In genomic region chr5:43669118-43669645, GRCm38 (mm10) we compare ENCODE assay signal across 23 mouse cellular contexts. TPM values are rescaled to one million over a fixed set of nuclear protein-coding genes. Genes with fewer than 3 reads are reported as not detected.
A peak's percentile ranks its signal among the peaks of the same experiment; 100 is the strongest.
DNase-seq lines count a peak whose midpoint lies in the region; ATAC-seq and TF ChIP-seq lines count a peak whose summit lies in the region.
"Had no signal": no experiment of that assay in that cellular context is flagged by ENCODE, and none has a peak within 500 bp of the region (broad histone marks: within the 10 kb centered on the region; RNA-seq: fewer than 3 reads in every experiment).

No protein-coding gene starts in this region.

- no peak overlapping the region for H3K4me3 ChIP-seq in kidney, adult 2 months (ENCODE audit: insufficient read depth, low read depth, low read length)
- no peak overlapping the region for H3K4me3 ChIP-seq in kidney, embryonic 14.5 days (ENCODE audit: low read length)
- no peak overlapping the region for H3K4me3 ChIP-seq in lung, adult 2 months (replicated peaks; ENCODE audit: extremely low read depth, low read depth, low read length)
- H3K4me3 ChIP-seq: embryonic facial prominence, embryonic 12.5 days; heart, adult 2 months; layer of hippocampus, adult 2 months; limb, embryonic 10.5 days; liver, embryonic 15.5 days; neural tube, embryonic 12.5 days had no signal

- H3K9me3 ChIP-seq in kidney, embryonic 14.5 days (ENCODE audit: control insufficient read depth, low read length): no peaks in the 10 kb centered on the region
- H3K9me3 ChIP-seq: embryonic facial prominence, embryonic 12.5 days; limb, embryonic 10.5 days; liver, embryonic 15.5 days; neural tube, embryonic 12.5 days had no signal

- no peak for ATAC-seq in kidney, embryonic 14.5 days (ENCODE audit: low FRiP score, low TSS enrichment)
- ATAC-seq: forebrain, postnatal 0 days; intestine, postnatal 0 days had no signal

- TF ChIP-seq POLR2A in kidney, adult 2 months (IDR thresholded peaks at IDR 0.05; ENCODE audit: low read depth, low read length): no peak
- no peak for TF ChIP-seq POLR2A in lung, adult 2 months (IDR thresholded peaks at IDR 0.05; ENCODE audit: borderline replicate concordance, extremely low read depth, low read depth, low read length)

- 70% methylated on average over 8 of the region's 8 CpGs for WGBS in kidney, adult 2 months
- 77% methylated on average over 8 of the region's 8 CpGs for WGBS in kidney, embryonic 14.5 days
- 50% methylated on average over 8 of the region's 8 CpGs for WGBS in lung, adult 2 months

- H3K27me3 ChIP-seq in kidney, adult 2 months (replicated peaks; ENCODE audit: control insufficient read depth, insufficient read depth, low read length): no peaks in the 10 kb centered on the region
- H3K27me3 ChIP-seq in kidney, embryonic 14.5 days (ENCODE audit: control insufficient read depth, insufficient read depth, low read length): no peaks in the 10 kb centered on the region
- H3K27me3 ChIP-seq: embryonic facial prominence, embryonic 12.5 days; liver, embryonic 15.5 days; neural tube, embryonic 12.5 days had no signal

- no peak for TF ChIP-seq CTCF in kidney, adult 2 months (conservative IDR thresholded peaks at IDR 0.05; ENCODE audit: insufficient read depth, insufficient read length, low read depth, low read length)
- no peak for TF ChIP-seq CTCF in lung, adult 2 months (IDR thresholded peaks at IDR 0.05; ENCODE audit: insufficient read depth, low read length)

- H3K27ac ChIP-seq in kidney, adult 2 months (ENCODE audit: insufficient read depth, low read depth, low read length): no peak overlapping the region
- no peak overlapping the region for H3K27ac ChIP-seq in kidney, embryonic 14.5 days (ENCODE audit: low read depth, low read length)
- H3K27ac ChIP-seq: embryonic facial prominence, embryonic 12.5 days; heart, adult 2 months; layer of hippocampus, adult 2 months; limb, embryonic 10.5 days; liver, embryonic 15.5 days; neural tube, embryonic 12.5 days had no signal

- no peak overlapping the region for H3K4me2 ChIP-seq in kidney, embryonic 14.5 days (replicated peaks; ENCODE audit: low read depth, low read length)
- H3K4me2 ChIP-seq: embryonic facial prominence, embryonic 12.5 days; liver, embryonic 15.5 days; neural tube, embryonic 12.5 days had no signal

- DNase-seq in adrenal gland, adult 8-10 months: peak; percentile 23
- DNase-seq in adrenal gland, postnatal 25 days: no peak
- peak; percentile 65 for DNase-seq in kidney, adult 2 months
- DNase-seq in kidney, postnatal 10 days: peak; percentile 41
- no peak for DNase-seq in embryo, embryonic 9.5 days (ENCODE audit: extremely low spot score)
- DNase-seq in lung, adult 2 months: no peak
- DNase-seq: cerebellum, adult 11-12 months; cerebellum, postnatal 10 days; forebrain, postnatal 0 days; gastrocnemius, postnatal 25 days; heart, adult 2 months; liver; lung, postnatal 4 days; midbrain, embryonic 14.5 days; retina, postnatal 1 day; right cerebral cortex, postnatal 25 days had no signal

- H3K36me3 ChIP-seq in kidney, adult 2 months (ENCODE audit: control insufficient read depth, insufficient read depth, low read length): no peaks in the 10 kb centered on the region
- H3K36me3 ChIP-seq in kidney, embryonic 14.5 days (ENCODE audit: control insufficient read depth, insufficient read depth, low read length): 0 out of 2 replicates have a peak, but pooled peaks cover 2% of the 10 kb centered on the region
- H3K36me3 ChIP-seq: embryonic facial prominence, embryonic 12.5 days; liver, embryonic 15.5 days had no signal

- peaks cover 3% of the 10 kb centered on the region; the same call in 1 of the 2 replicates for H3K4me1 ChIP-seq in kidney, adult 2 months (ENCODE audit: control insufficient read depth, insufficient read depth, low read length)
- peaks cover 8% of the 10 kb centered on the region for H3K4me1 ChIP-seq in kidney, embryonic 14.5 days (ENCODE audit: control insufficient read depth, insufficient read depth, low read length)
- no peaks in the 10 kb centered on the region for H3K4me1 ChIP-seq in lung, adult 2 months (ENCODE audit: control insufficient read depth, insufficient read depth, low read length)
- H3K4me1 ChIP-seq: liver, embryonic 15.5 days had no signal

- no peak overlapping the region for H3K9ac ChIP-seq in kidney, embryonic 14.5 days (ENCODE audit: low read depth, low read length)
- H3K9ac ChIP-seq: embryonic facial prominence, embryonic 12.5 days; forebrain, postnatal 0 days; liver, embryonic 15.5 days; neural tube, embryonic 12.5 days had no signal

RNA-seq across cellular contexts. Expression of gene Cc2d2a, which starts 7.0 kb away (rescaled TPM):
- total RNA-seq in adrenal gland, adult 8-10 months (2022): 10 to 100 TPM; 14.3 to 31.6 (median 23.8) TPM
- total RNA-seq in adrenal gland, postnatal 25 days (2021): 17.0 and 23.6 TPM in 2 replicates
- 4.6 and 4.9 TPM in 2 replicates for polyA plus RNA-seq in kidney, adult 2 months (2012; rRNA removed)
- polyA plus RNA-seq in kidney, embryonic 14.5 days (2014; fragmentation: Nextera tagmentation; extraction: Ambion mirVana): 9.5 and 14.0 TPM in 2 replicates
- 4.0 and 6.3 TPM in 2 replicates for polyA plus RNA-seq in lung, adult 2 months (2012; rRNA removed)

Comparison
In these comparisons a context has a peak if more than half of its experiments do, and no peak if none do; other contexts are left out.
1. DNase-seq: peak in adrenal gland, adult 8-10 months (single experiment), kidney, adult 2 months (single experiment) and kidney, postnatal 10 days (single experiment); none in adrenal gland, postnatal 25 days (single experiment), embryo, embryonic 9.5 days (single experiment) and lung, adult 2 months (single experiment).